ENCODE assay signal across 8 mouse cellular contexts in genomic region chr9:64174341-64174740, GRCm38 (mm10). TPM values are rescaled to one million over a fixed set of nuclear protein-coding genes. Genes with fewer than 3 reads are reported as not detected.
DNase-seq lines count a peak whose midpoint lies in the region; ATAC-seq lines count a peak whose summit lies in the region.
"Had no signal": no experiment of that assay in that cellular context is flagged by ENCODE, and none has a peak within 500 bp of the region (broad histone marks: within the 10 kb centered on the region; RNA-seq: fewer than 3 reads in every experiment).

No protein-coding gene starts in this region.

- H3K4me1 ChIP-seq in lung, embryonic 16.5 days (replicated peaks; ENCODE audit: control insufficient read depth, insufficient read depth, low read length) = peaks cover 7% of the 10 kb centered on the region
- peaks cover 32% of the 10 kb centered on the region for H3K4me1 ChIP-seq in forebrain, embryonic 12.5 days
- H3K4me1 ChIP-seq in limb, embryonic 15.5 days = peaks cover 28% of the 10 kb centered on the region
- H3K4me1 ChIP-seq in stomach, embryonic 16.5 days (ENCODE audit: control insufficient read depth, insufficient read depth, low read length) = peaks cover 15% of the 10 kb centered on the region

- no peaks in the 10 kb centered on the region for H3K9me3 ChIP-seq in lung, embryonic 16.5 days (ENCODE audit: control insufficient read depth, low read length)
- no peaks in the 10 kb centered on the region for H3K9me3 ChIP-seq in forebrain, embryonic 12.5 days
- no peaks in the 10 kb centered on the region for H3K9me3 ChIP-seq in limb, embryonic 15.5 days
- no peaks in the 10 kb centered on the region for H3K9me3 ChIP-seq in stomach, embryonic 16.5 days (replicated peaks; ENCODE audit: control insufficient read depth, low read length)

- H3K4me3 ChIP-seq in lung, embryonic 16.5 days (ENCODE audit: low read length) = peak overlapping the region; percentile 97
- H3K4me3 ChIP-seq in forebrain, embryonic 12.5 days (replicated peaks) = peak overlapping the region; percentile 88
- H3K4me3 ChIP-seq in limb, embryonic 15.5 days = peak overlapping the region; percentile 93
- peak overlapping the region; percentile 99 for H3K4me3 ChIP-seq in stomach, embryonic 16.5 days (replicated peaks; ENCODE audit: low read length)

- H3K36me3 ChIP-seq in lung, embryonic 16.5 days (ENCODE audit: control insufficient read depth, insufficient read depth, low read length) = peaks cover 29% of the 10 kb centered on the region
- H3K36me3 ChIP-seq in forebrain, embryonic 12.5 days (replicated peaks) = peaks cover 44% of the 10 kb centered on the region
- peaks cover 45% of the 10 kb centered on the region for H3K36me3 ChIP-seq in limb, embryonic 15.5 days
- H3K36me3 ChIP-seq in stomach, embryonic 16.5 days (ENCODE audit: control insufficient read depth, insufficient read depth, low read length) = peaks cover 35% of the 10 kb centered on the region

- peak overlapping the region; percentile 90 for H3K9ac ChIP-seq in lung, embryonic 16.5 days (ENCODE audit: low read length)
- peak overlapping the region; percentile 88 for H3K9ac ChIP-seq in forebrain, embryonic 12.5 days
- peak overlapping the region; percentile 84 for H3K9ac ChIP-seq in limb, embryonic 15.5 days
- H3K9ac ChIP-seq in stomach, embryonic 16.5 days (ENCODE audit: low read length) = peak overlapping the region; percentile 96

- H3K27me3 ChIP-seq in lung, embryonic 16.5 days (ENCODE audit: control insufficient read depth, insufficient read depth, low read depth, low read length) = no peaks in the 10 kb centered on the region
- no peaks in the 10 kb centered on the region for H3K27me3 ChIP-seq in forebrain, embryonic 12.5 days
- no peaks in the 10 kb centered on the region for H3K27me3 ChIP-seq in limb, embryonic 15.5 days
- H3K27me3 ChIP-seq in stomach, embryonic 16.5 days (ENCODE audit: control insufficient read depth, insufficient read depth, low read length) = no peaks in the 10 kb centered on the region

- no peak for DNase-seq in lung, postnatal 4 days
- DNase-seq in yolk sac, embryonic 10.5 days (ENCODE audit: low spot score) = no peak
- DNase-seq in cerebellum, postnatal 36 days = no peak
- DNase-seq: adrenal gland, adult 2 months had no signal

- no peak for ATAC-seq in lung, embryonic 16.5 days (ENCODE audit: low read depth)
- ATAC-seq in forebrain, embryonic 12.5 days (ENCODE audit: low FRiP score) = no peak
- ATAC-seq in limb, embryonic 15.5 days (ENCODE audit: insufficient number of reproducible peaks, low FRiP score, low TSS enrichment, low read depth) = no peak
- ATAC-seq in stomach, embryonic 16.5 days (ENCODE audit: insufficient read depth, low FRiP score) = no peak

- H3K27ac ChIP-seq in lung, embryonic 16.5 days (ENCODE audit: low read length) = no peak overlapping the region
- no peak overlapping the region for H3K27ac ChIP-seq in forebrain, embryonic 12.5 days
- 0 out of 2 replicates have a peak overlapping the region, but pooled peaks have one; percentile 27 for H3K27ac ChIP-seq in limb, embryonic 15.5 days
- no peak overlapping the region for H3K27ac ChIP-seq in stomach, embryonic 16.5 days (ENCODE audit: low read length)

- peak overlapping the region; percentile 86 for H3K4me2 ChIP-seq in lung, embryonic 16.5 days (ENCODE audit: low read depth, low read length)
- H3K4me2 ChIP-seq in forebrain, embryonic 12.5 days = peak overlapping the region; percentile 73
- H3K4me2 ChIP-seq in limb, embryonic 15.5 days = peak overlapping the region; percentile 58
- H3K4me2 ChIP-seq in stomach, embryonic 16.5 days (ENCODE audit: low read depth, low read length) = peak overlapping the region; percentile 95

RNA-seq across cellular contexts. Expression of gene Rpl4, which starts 1.2 kb away (rescaled TPM):
- 1,101 and 1,112 TPM in 2 replicates for polyA plus RNA-seq in lung, embryonic 16.5 days (2015; fragmentation: Nextera tagmentation; extraction: Ambion mirVana)
- 883 and 905 TPM in 2 replicates for polyA plus RNA-seq in forebrain, embryonic 12.5 days (2016; fragmentation: Nextera tagmentation; extraction: Ambion mirVana)
- polyA plus RNA-seq in limb, embryonic 15.5 days (2015; fragmentation: Nextera tagmentation; extraction: Ambion mirVana) = 1,189 and 1,208 TPM in 2 replicates
- polyA plus RNA-seq in stomach, embryonic 16.5 days (2015; fragmentation: Nextera tagmentation; extraction: Ambion mirVana) = 1,104 and 1,145 TPM in 2 replicates

RNA-seq across cellular contexts. Expression of gene Zwilch, which starts 1.4 kb away (rescaled TPM):
- 27.9 and 28.5 TPM in 2 replicates for polyA plus RNA-seq in lung, embryonic 16.5 days (2015; fragmentation: Nextera tagmentation; extraction: Ambion mirVana)
- polyA plus RNA-seq in forebrain, embryonic 12.5 days (2016; fragmentation: Nextera tagmentation; extraction: Ambion mirVana) = 31.8 and 33.5 TPM in 2 replicates
- 17.1 and 17.3 TPM in 2 replicates for polyA plus RNA-seq in limb, embryonic 15.5 days (2015; fragmentation: Nextera tagmentation; extraction: Ambion mirVana)
- 21.4 and 22.6 TPM in 2 replicates for polyA plus RNA-seq in stomach, embryonic 16.5 days (2015; fragmentation: Nextera tagmentation; extraction: Ambion mirVana)

RNA-seq across cellular contexts. Expression of gene Snapc5, which starts 4.7 kb away (rescaled TPM):
- 28.5 and 34.2 TPM in 2 replicates for polyA plus RNA-seq in lung, embryonic 16.5 days (2015; fragmentation: Nextera tagmentation; extraction: Ambion mirVana)
- 35.1 and 35.9 TPM in 2 replicates for polyA plus RNA-seq in forebrain, embryonic 12.5 days (2016; fragmentation: Nextera tagmentation; extraction: Ambion mirVana)
- 30.3 and 31.1 TPM in 2 replicates for polyA plus RNA-seq in limb, embryonic 15.5 days (2015; fragmentation: Nextera tagmentation; extraction: Ambion mirVana)
- 30.7 and 33.7 TPM in 2 replicates for polyA plus RNA-seq in stomach, embryonic 16.5 days (2015; fragmentation: Nextera tagmentation; extraction: Ambion mirVana)

RNA-seq across cellular contexts. Expression of gene Lctl, which starts 57.4 kb away (rescaled TPM):
- polyA plus RNA-seq in lung, embryonic 16.5 days (2015; fragmentation: Nextera tagmentation; extraction: Ambion mirVana) = not detected in 2 replicates
- polyA plus RNA-seq in forebrain, embryonic 12.5 days (2016; fragmentation: Nextera tagmentation; extraction: Ambion mirVana) = 0.14 TPM in 1 of 2 replicates, not detected in the other
- polyA plus RNA-seq in limb, embryonic 15.5 days (2015; fragmentation: Nextera tagmentation; extraction: Ambion mirVana) = 0.13 TPM in 1 of 2 replicates, not detected in the other
- 0.23 TPM in 1 of 2 replicates, not detected in the other for polyA plus RNA-seq in stomach, embryonic 16.5 days (2015; fragmentation: Nextera tagmentation; extraction: Ambion mirVana)
